ENCODE assay signal across 21 mouse cellular contexts in the genomic region with DNA sequence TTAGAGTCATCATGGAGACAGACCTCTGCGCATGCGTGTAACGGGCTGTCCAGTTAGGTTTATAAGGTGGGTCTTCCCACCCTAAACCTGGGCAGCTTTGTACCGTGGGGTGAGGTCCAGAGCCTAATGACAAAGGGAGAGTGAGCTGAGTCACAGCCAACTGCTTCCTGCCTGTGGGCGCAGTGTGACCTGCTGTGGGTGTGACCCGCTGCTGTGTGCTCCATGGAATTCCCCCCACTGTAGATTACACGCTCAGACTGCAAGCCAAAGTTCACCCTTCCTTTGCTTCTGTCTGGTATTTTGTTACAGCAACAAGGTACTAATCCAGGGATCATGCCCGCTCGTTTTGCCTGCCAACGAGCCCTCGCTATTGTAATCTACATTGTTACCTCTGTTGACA.
DNase-seq lines count a peak whose midpoint lies in the region; ATAC-seq and TF ChIP-seq lines count a peak whose summit lies in the region.
"Had no signal": no experiment of that assay in that cellular context is flagged by ENCODE, and none has a peak within 500 bp of the region (broad histone marks: within the 10 kb centered on the region; RNA-seq: fewer than 3 reads in every experiment).

No protein-coding gene starts in this region.

- H3K9me3 ChIP-seq in liver, embryonic 12.5 days (replicated peaks): no peaks in the 10 kb centered on the region
- no peaks in the 10 kb centered on the region for H3K9me3 ChIP-seq in megakaryocyte, embryonic 14.5 days
- no peaks in the 10 kb centered on the region for H3K9me3 ChIP-seq in stomach, postnatal 0 days (ENCODE audit: control insufficient read depth, low read length)
- no peaks in the 10 kb centered on the region for H3K9me3 ChIP-seq in heart, embryonic 11.5 days (replicated peaks; ENCODE audit: control insufficient read depth, low read length)
- H3K9me3 ChIP-seq: embryonic facial prominence, embryonic 10.5 days; forebrain, embryonic 10.5 days; heart, embryonic 10.5 days; heart, embryonic 15.5 days had no signal

- TF ChIP-seq EP300 in stomach, postnatal 0 days (optimal IDR thresholded peaks at IDR 0.05): no peak

- H3K9ac ChIP-seq in liver, embryonic 12.5 days: no peak overlapping the region
- H3K9ac ChIP-seq in stomach, postnatal 0 days (ENCODE audit: low read length): no peak overlapping the region
- no peak overlapping the region for H3K9ac ChIP-seq in heart, embryonic 11.5 days (ENCODE audit: low read depth, low read length)
- H3K9ac ChIP-seq: heart, embryonic 15.5 days; hindbrain, embryonic 13.5 days had no signal

- 78% methylated on average over 11 of the region's 11 CpGs for WGBS in liver, embryonic 12.5 days (ENCODE audit: insufficient replicate concordance)
- WGBS in stomach, postnatal 0 days: 79% methylated on average over 11 of the region's 11 CpGs
- 86% methylated on average over 11 of the region's 11 CpGs for WGBS in heart, embryonic 11.5 days (ENCODE audit: insufficient replicate concordance)

- no peak overlapping the region for H3K4me3 ChIP-seq in liver, embryonic 12.5 days
- peak overlapping the region; percentile 6 for H3K4me3 ChIP-seq in megakaryocyte, embryonic 14.5 days (replicated peaks)
- H3K4me3 ChIP-seq in stomach, postnatal 0 days (ENCODE audit: low read depth, low read length): no peak overlapping the region
- no peak overlapping the region for H3K4me3 ChIP-seq in heart, embryonic 11.5 days (ENCODE audit: low read depth, low read length)
- H3K4me3 ChIP-seq: embryonic facial prominence, embryonic 10.5 days; forebrain, embryonic 10.5 days; heart, embryonic 10.5 days; heart, embryonic 15.5 days; hindbrain, embryonic 13.5 days had no signal

- H3K4me2 ChIP-seq in liver, embryonic 12.5 days: no peak overlapping the region
- no peak overlapping the region for H3K4me2 ChIP-seq in stomach, postnatal 0 days (replicated peaks; ENCODE audit: low read depth)
- H3K4me2 ChIP-seq in heart, embryonic 11.5 days: no peak overlapping the region
- H3K4me2 ChIP-seq: heart, embryonic 15.5 days; hindbrain, embryonic 13.5 days had no signal

- no peak for TF ChIP-seq CTCF in stomach, postnatal 0 days (IDR thresholded peaks at IDR 0.05; ENCODE audit: low read depth)

- 0 out of 2 replicates have a peak, but pooled peaks have one; percentile 13 for ATAC-seq in liver, embryonic 12.5 days
- ATAC-seq in stomach, postnatal 0 days (ENCODE audit: low FRiP score, low TSS enrichment): peak; percentile 90
- ATAC-seq in heart, embryonic 11.5 days (replicated peaks; ENCODE audit: insufficient number of reproducible peaks, low FRiP score, low TSS enrichment): no peak
- ATAC-seq: forebrain, embryonic 14.5 days; hindbrain, postnatal 0 days; intestine, embryonic 16.5 days had no signal

- no peaks in the 10 kb centered on the region for H3K27me3 ChIP-seq in liver, embryonic 12.5 days (replicated peaks)
- H3K27me3 ChIP-seq in megakaryocyte, embryonic 14.5 days (replicated peaks): peaks cover 10% of the 10 kb centered on the region
- no peaks in the 10 kb centered on the region for H3K27me3 ChIP-seq in stomach, postnatal 0 days (ENCODE audit: control insufficient read depth, insufficient read depth, low read length)
- no peaks in the 10 kb centered on the region for H3K27me3 ChIP-seq in heart, embryonic 11.5 days (ENCODE audit: control insufficient read depth, insufficient read depth, low read length)
- H3K27me3 ChIP-seq: heart, embryonic 15.5 days; hindbrain, embryonic 13.5 days had no signal

- no peak overlapping the region for H3K27ac ChIP-seq in liver, embryonic 12.5 days
- H3K27ac ChIP-seq in stomach, postnatal 0 days (replicated peaks): no peak overlapping the region
- no peak overlapping the region for H3K27ac ChIP-seq in heart, embryonic 11.5 days (ENCODE audit: low read depth, low read length)
- H3K27ac ChIP-seq: embryonic facial prominence, embryonic 10.5 days; forebrain, embryonic 10.5 days; heart, embryonic 10.5 days; heart, embryonic 15.5 days; hindbrain, embryonic 13.5 days; hindbrain, postnatal 0 days had no signal

- DNase-seq in liver: no peak
- DNase-seq in gonadal fat pad, adult 2 months (ENCODE audit: low read depth): peak; percentile 41
- peak; percentile 41 for DNase-seq in stomach, postnatal 0 days (ENCODE audit: low spot score)
- DNase-seq in spleen, postnatal 4 days (ENCODE audit: low spot score in 2 of 2): no peak
- no peak for DNase-seq in lung, postnatal 36 days
- DNase-seq: adrenal gland, postnatal 10 days; cerebellum, adult 11-12 months; cerebellum, adult 9-11 months; cerebellum, postnatal 36 days; heart, postnatal 14 days had no signal

- H3K4me1 ChIP-seq in liver, embryonic 12.5 days: no peaks in the 10 kb centered on the region
- H3K4me1 ChIP-seq in megakaryocyte, embryonic 14.5 days: peaks cover 19% of the 10 kb centered on the region
- no peaks in the 10 kb centered on the region for H3K4me1 ChIP-seq in stomach, postnatal 0 days (replicated peaks; ENCODE audit: control insufficient read depth, insufficient read depth)
- H3K4me1 ChIP-seq in heart, embryonic 11.5 days (ENCODE audit: control insufficient read depth, insufficient read depth, low read length): no peaks in the 10 kb centered on the region
- H3K4me1 ChIP-seq: heart, embryonic 10.5 days; heart, embryonic 15.5 days; hindbrain, embryonic 13.5 days had no signal

- no peaks in the 10 kb centered on the region for H3K36me3 ChIP-seq in liver, embryonic 12.5 days
- no peaks in the 10 kb centered on the region for H3K36me3 ChIP-seq in megakaryocyte, embryonic 14.5 days (replicated peaks; ENCODE audit: low read length)
- no peaks in the 10 kb centered on the region for H3K36me3 ChIP-seq in stomach, postnatal 0 days (ENCODE audit: control insufficient read depth, insufficient read depth, low read length)
- no peaks in the 10 kb centered on the region for H3K36me3 ChIP-seq in heart, embryonic 11.5 days (ENCODE audit: control insufficient read depth, insufficient read depth, low read length)
- H3K36me3 ChIP-seq: embryonic facial prominence, embryonic 10.5 days; forebrain, embryonic 10.5 days; heart, embryonic 10.5 days; heart, embryonic 15.5 days; hindbrain, embryonic 13.5 days had no signal

Comparison
In these comparisons a context has a peak if more than half of its experiments do, and no peak if none do; other contexts are left out.
1. DNase-seq: peak in gonadal fat pad, adult 2 months (single experiment) and stomach, postnatal 0 days (single experiment); none in liver (single experiment), spleen, postnatal 4 days (0 of 2) and lung, postnatal 36 days (single experiment).